Mouse (Mus musculus) left cerebral cortex, postnatal 14 days (tissue): Measurements from ENCODE around the gene Vps37d. TPM values are rescaled to one million over a fixed set of nuclear protein-coding genes. Genes with fewer than 3 reads are reported as not detected.

Experiments used
- DNase-seq, 2 experiments: peaks; one replicate each; pipeline ENCODE4 v3.0.0; 2021 to 2022; ENCODE audit warnings: low spot score in 2 of 2, mixed read lengths in 1 of 2
- intact Hi-C: fragments of 180-260 bp; cut with DNase I; formaldehyde crosslinking; loops from one replicate; pipeline ENCODE4 v1.15.1; 2025
- total RNA-seq, 2 experiments: library from RNA; stranded (reverse); gene quantifications; 2 replicates each; pipeline ENCODE4 v1.2.3; 2021

The Vps37d gene
- total RNA-seq, 2 experiments from 2014 or later = 23.6 to 30.9 TPM

- intact Hi-C loops = no loop called here
- peak in 1 of 2 experiments; percentile 48 for DNase-seq
Measured at GRCm38 (mm10) chr5:135039541-135039940, 38.5 kb downstream of the Vps37d start.

- intact Hi-C loops = no loop called here
- no peak for DNase-seq
Measured at GRCm38 (mm10) chr5:135037946-135038345, 40.1 kb downstream of the Vps37d start.

GRCm38 (mm10) chr5:135035608-135036359 is 42.3 kb downstream of the Vps37d start:
- DNase-seq = peak; percentile 70 to 79
- intact Hi-C loops = no loop called here

- DNase-seq = no peak
- intact Hi-C loops = no loop called here
Measured at GRCm38 (mm10) chr5:135034593-135034992, 43.5 kb downstream of the Vps37d start.

- intact Hi-C loops = no loop called here
Measured at GRCm38 (mm10) chr5:135032581-135032980, 45.5 kb downstream of the Vps37d start.

GRCm38 (mm10) chr5:135029007-135029854 is 48.8 kb downstream of the Vps37d start:
- peak; percentile 63 to 71 for DNase-seq
- intact Hi-C loops = no loop called here

More at GRCm38 (mm10) chr5:135032581-135032980, 45.5 kb downstream of the Vps37d start:
- DNase-seq = no peak

- peak; percentile 66 to 73 for DNase-seq
- intact Hi-C loops = no loop called here
Measured at GRCm38 (mm10) chr5:135025899-135026298, 52.2 kb downstream of the Vps37d start.

GRCm38 (mm10) chr5:135024665-135025224 is 53.3 kb downstream of the Vps37d start:
- no peak for DNase-seq
- intact Hi-C loops = loop anchor here (5.0 kb wide), 1 partner anchor 38 kb away; the partner anchor contains the start of genes Bud23 and Dnajc30

- intact Hi-C loops = loop anchor here (5.0 kb wide), 1 partner anchor 39 kb away; the partner anchor contains the start of genes Bud23 and Dnajc30
- DNase-seq = peak; percentile 77 to 89
Measured at GRCm38 (mm10) chr5:135023344-135024173, 54.5 kb downstream of the Vps37d start, which contains the start of gene Stx1a. Gene Stx1a (plus strand): TSS chr5:135023482.

Other genes starting within 250 kb of the Vps37d start
- not detected for gene Tmem270, start 171.5 kb downstream of the Vps37d start, total RNA-seq
- gene Cldn13, start 162.7 kb downstream of the Vps37d start, total RNA-seq = not detected
- gene Mettl27, start 145.9 kb downstream of the Vps37d start, total RNA-seq = 1 to 10 TPM; 7.3 TPM
- gene Cldn4, start 131.3 kb downstream of the Vps37d start, total RNA-seq = not detected
- gene Cldn3, start 92.1 kb downstream of the Vps37d start, total RNA-seq = 1 to 10 TPM in 1 of 2 experiments, under 1 TPM in 1; 0.37 to 1.7 TPM
- gene Abhd11, start 69.1 kb downstream of the Vps37d start, total RNA-seq = 10 to 100 TPM; 41.2 to 42.0 TPM
- gene Stx1a, start 54.8 kb downstream of the Vps37d start, total RNA-seq = 100 to 1,000 TPM; 413 to 473 TPM
- 10 to 100 TPM; 41.6 to 42.9 TPM for gene Dnajc30, start 14.1 kb downstream of the Vps37d start, total RNA-seq
- gene Bud23, start 13.3 kb downstream of the Vps37d start, total RNA-seq = 10 to 100 TPM; 34.0 to 55.7 TPM
- 1 to 10 TPM; 4.0 to 4.5 TPM for gene Mlxipl, start 11.6 kb upstream of the Vps37d start, total RNA-seq
- gene Tbl2, start 71.4 kb upstream of the Vps37d start, total RNA-seq = 10 to 100 TPM; 28.1 to 28.2 TPM
- gene Bcl7b, start 90.0 kb upstream of the Vps37d start, total RNA-seq = 10 to 100 TPM; 41.5 to 44.9 TPM
- 10 to 100 TPM; 51.9 to 55.1 TPM for gene Baz1b, start 109.0 kb upstream of the Vps37d start, total RNA-seq
- gene Fzd9, start 173.0 kb upstream of the Vps37d start, total RNA-seq = 1 to 10 TPM; 6.2 to 6.8 TPM